Mouse (Mus musculus): ENCODE data around the gene B3galt6.

Gene B3galt6

DNA sequence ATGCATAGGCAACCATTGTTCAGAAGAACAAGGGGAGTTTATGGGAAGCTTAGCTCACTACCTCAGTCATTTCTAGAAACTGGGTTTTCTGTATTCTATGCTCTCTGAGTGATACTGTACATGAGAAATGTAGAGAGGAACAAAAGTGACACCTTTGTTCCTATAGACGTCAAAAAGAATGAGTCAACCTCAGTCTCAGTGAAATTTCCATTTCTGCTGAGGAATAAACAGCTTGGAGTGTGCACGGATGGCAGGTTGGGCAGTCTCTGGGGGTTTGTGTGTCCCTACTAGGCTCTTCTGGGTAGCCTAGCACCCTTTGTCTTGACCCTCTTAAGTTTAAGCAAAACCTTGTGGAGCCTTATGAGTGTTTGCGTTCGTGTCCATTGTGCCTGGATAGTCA, 15.9 kb upstream of the B3galt6 start:
- Histone ChIP-seq H3K9me3 (ENCODE audit: low read length) (no peaks in the 10 kb centered on the region), H3K4me3 (replicated peaks; ENCODE audit: low read length) (no peak overlapping the region), H3K27me3 (ENCODE audit: insufficient read depth, low read length) (no peaks in the 10 kb centered on the region), H3K36me3 (ENCODE audit: insufficient read depth, low read length) (peaks cover 98% of the 10 kb centered on the region), H3K4me1 (replicated peaks; ENCODE audit: low read depth, low read length) (peaks cover 7% of the 10 kb centered on the region; the same call in 1 of the 2 replicates)
- TF ChIP-seq POU5F1 (IDR thresholded peaks at IDR 0.05; ENCODE audit: borderline replicate concordance, low read length) = no peak
- no peak for TF ChIP-seq NANOG (IDR thresholded peaks at IDR 0.05; ENCODE audit: borderline replicate concordance, low read length)
- no peak for TF ChIP-seq CTCF (conservative IDR thresholded peaks at IDR 0.05; ENCODE audit: low read length)

DNA sequence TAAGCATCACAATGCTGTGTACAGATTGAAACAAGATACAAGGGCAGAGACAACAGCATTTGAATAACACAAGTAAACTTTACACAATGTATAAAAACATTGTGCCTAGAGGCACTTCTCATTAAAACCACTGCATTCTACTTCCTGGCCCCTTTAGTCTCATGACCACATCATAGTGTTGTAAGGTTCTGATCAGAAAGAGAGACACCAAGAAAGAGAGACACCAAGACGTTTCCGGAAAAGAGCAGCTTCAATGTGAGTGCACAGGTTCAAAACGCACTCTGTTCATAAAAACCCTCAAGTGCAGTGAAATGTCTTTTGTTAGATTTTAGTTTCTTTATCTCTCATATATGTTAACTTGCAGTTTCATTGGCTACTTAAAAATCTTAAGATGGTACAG, 11.7 kb upstream of the B3galt6 start:
- H3K9me3 ChIP-seq (ENCODE audit: low read length) = no peaks in the 10 kb centered on the region
- 0 out of 2 replicates have a peak, but pooled peaks cover 4% of the 10 kb centered on the region for H3K4me1 ChIP-seq (replicated peaks; ENCODE audit: low read depth, low read length)
- H3K4me3 ChIP-seq (replicated peaks; ENCODE audit: low read length) = no peak overlapping the region
- peaks cover 94% of the 10 kb centered on the region for H3K36me3 ChIP-seq (ENCODE audit: insufficient read depth, low read length)
- no peak for TF ChIP-seq NANOG (IDR thresholded peaks at IDR 0.05; ENCODE audit: borderline replicate concordance, low read length)
- no peaks in the 10 kb centered on the region for H3K27me3 ChIP-seq (ENCODE audit: insufficient read depth, low read length)

DNA sequence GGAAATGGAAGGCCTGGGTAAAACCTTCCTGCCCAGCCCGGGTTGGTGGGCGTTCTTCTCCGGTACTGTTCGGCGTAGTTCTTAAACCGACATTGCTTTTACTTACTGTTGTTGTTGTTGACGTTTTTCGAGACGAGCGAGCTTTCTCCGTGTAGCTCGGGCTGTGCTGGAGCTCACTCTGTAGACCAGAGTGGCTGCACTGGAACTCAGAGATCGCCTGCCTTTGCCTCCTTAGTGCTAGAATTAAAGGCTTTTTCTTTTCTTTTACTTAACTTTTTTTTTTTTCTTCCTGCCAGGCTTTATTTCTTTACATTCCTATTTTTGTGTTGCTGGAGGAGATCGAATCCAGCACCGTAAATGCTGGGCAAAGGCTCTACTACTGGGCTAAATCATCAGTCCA, 1.2 kb upstream of the B3galt6 start:
- Histone ChIP-seq H3K27me3 (ENCODE audit: insufficient read depth, low read length) (no peaks in the 10 kb centered on the region), H3K9me3 (ENCODE audit: low read length) (no peaks in the 10 kb centered on the region), H3K4me3 (replicated peaks; ENCODE audit: low read length) (peak overlapping the region; percentile 97), H3K36me3 (ENCODE audit: insufficient read depth, low read length) (peaks cover 63% of the 10 kb centered on the region), H3K4me1 (replicated peaks; ENCODE audit: low read depth, low read length) (peaks cover 59% of the 10 kb centered on the region)
- TF ChIP-seq CTCF (conservative IDR thresholded peaks at IDR 0.05; ENCODE audit: low read length) (no peak), POU5F1 (IDR thresholded peaks at IDR 0.05; ENCODE audit: borderline replicate concordance, low read length) (no peak), NANOG (IDR thresholded peaks at IDR 0.05; ENCODE audit: borderline replicate concordance, low read length) (no peak)

DNA sequence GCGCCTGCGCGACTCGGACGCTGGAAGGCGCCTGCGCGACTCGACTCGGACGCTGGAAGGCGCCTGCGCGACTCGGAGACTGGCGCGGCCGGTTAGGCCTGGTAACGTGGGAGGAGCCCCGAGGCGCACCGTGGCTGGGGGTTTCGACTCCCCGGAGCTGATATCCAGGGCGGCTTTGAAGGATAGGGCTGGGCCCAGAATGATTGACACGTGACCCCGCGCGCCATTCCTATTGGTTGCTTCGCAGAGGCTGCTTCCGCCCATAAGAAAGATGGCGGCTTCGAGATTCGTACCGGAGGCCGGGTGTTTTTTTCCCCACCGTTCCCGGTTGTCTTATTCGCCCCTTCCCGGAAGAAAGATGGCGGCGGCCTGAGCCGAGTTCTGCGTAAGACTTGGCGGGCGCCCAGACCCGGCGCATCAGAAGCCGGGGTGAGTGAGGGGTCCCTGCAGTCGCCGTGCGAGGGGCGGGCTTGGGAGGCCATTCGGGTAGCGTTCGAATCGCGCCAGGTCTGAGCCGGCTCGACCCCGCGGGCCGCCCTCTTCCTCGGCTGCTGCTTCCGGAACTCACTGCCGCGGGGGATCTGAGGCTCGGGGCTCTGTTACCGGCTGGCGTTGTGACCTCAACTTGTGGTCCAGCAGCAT, 578 bp upstream of the B3galt6 start:
- Histone ChIP-seq H3K36me3 (ENCODE audit: insufficient read depth, low read length) (peaks cover 60% of the 10 kb centered on the region), H3K4me3 (replicated peaks; ENCODE audit: low read length) (peak overlapping the region; percentile 97), H3K4me1 (replicated peaks; ENCODE audit: low read depth, low read length) (peaks cover 62% of the 10 kb centered on the region), H3K27me3 (ENCODE audit: insufficient read depth, low read length) (no peaks in the 10 kb centered on the region), H3K9me3 (ENCODE audit: low read length) (no peaks in the 10 kb centered on the region)
- TF ChIP-seq CTCF (conservative IDR thresholded peaks at IDR 0.05; ENCODE audit: low read length) (no peak), NANOG (IDR thresholded peaks at IDR 0.05; ENCODE audit: borderline replicate concordance, low read length) (no peak), POU5F1 (IDR thresholded peaks at IDR 0.05; ENCODE audit: borderline replicate concordance, low read length) (no peak)

DNA sequence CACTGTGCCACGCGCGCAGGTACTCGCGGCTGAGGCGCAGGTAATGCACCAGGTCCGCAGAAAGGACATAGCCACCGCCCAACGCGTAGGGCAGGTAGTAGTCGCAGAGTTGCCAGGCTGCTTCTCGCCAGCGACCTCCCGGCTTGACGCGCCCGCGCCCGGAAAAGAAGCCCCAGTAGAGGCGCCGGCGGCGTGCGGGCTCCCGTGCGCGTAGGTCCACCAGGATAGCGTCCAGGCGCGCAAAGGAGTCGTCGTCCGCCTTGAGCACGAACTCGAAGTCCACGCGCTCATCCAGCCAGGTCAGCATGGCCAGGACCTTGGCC, 580 bp downstream of the B3galt6 start:
- H3K4me1 ChIP-seq (replicated peaks; ENCODE audit: low read depth, low read length) = peaks cover 54% of the 10 kb centered on the region
- TF ChIP-seq POU5F1 (IDR thresholded peaks at IDR 0.05; ENCODE audit: borderline replicate concordance, low read length) (no peak), NANOG (IDR thresholded peaks at IDR 0.05; ENCODE audit: borderline replicate concordance, low read length) (no peak), CTCF (conservative IDR thresholded peaks at IDR 0.05; ENCODE audit: low read length) (no peak)
- H3K4me3 ChIP-seq (replicated peaks; ENCODE audit: low read length) = peak overlapping the region; percentile 97
- no peaks in the 10 kb centered on the region for H3K9me3 ChIP-seq (ENCODE audit: low read length)
- H3K36me3 ChIP-seq (ENCODE audit: insufficient read depth, low read length) = peaks cover 48% of the 10 kb centered on the region
- no peaks in the 10 kb centered on the region for H3K27me3 ChIP-seq (ENCODE audit: insufficient read depth, low read length)

DNA sequence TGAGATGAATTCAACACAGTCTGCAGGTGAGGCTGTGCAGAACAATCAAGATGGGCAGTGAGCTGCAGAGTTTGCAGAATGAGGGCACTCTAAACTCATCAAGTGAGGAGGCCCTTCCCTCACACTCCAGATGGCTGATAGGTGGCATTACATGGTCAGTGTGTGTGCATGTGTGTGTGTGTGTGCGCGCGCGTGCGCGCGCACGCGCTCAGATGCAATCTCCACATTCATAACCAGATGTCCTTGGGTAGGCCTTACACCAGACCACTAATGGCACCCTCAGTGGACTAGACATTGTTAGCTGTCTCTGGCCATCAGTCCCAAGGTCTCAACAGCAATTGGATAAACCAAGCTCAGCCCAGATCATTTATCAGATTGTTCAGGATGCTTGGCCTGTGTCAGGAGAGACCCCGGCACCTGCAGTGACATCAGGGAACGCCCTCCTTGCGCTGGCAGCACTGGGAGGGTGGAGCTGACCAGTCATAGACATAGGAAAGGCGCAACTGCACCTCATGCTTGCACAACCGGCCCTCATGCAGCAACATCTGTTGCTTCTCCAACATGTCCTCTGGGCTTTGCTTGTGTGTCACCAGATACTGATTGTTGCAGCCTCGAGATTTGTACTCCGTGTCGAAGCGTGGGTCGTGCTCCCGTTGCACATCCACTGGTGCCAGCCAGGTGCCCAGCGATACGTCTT, 1.1 kb downstream of the B3galt6 start:
- peaks cover 49% of the 10 kb centered on the region for H3K4me1 ChIP-seq (replicated peaks; ENCODE audit: low read depth, low read length)

DNA sequence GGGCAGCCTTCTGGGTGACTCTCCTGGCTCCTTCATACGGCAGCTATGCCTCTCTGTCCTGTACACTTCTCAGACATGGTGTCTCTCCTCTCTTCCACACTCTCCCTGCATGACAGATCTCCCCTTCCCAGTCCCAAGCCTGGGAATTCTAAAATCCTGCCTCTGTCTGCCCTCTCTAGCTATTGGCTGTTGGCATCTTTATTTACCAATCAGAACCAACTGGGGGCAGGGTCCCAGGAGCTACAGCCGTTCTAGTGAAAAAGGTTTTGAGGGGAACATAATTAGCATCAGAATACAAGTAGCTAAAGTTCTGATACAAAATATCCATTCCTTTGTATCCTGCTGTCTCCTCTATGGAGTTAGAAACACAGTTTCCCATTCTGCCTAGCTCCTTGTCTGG, 8.7 kb downstream of the B3galt6 start:
- TF ChIP-seq CTCF (conservative IDR thresholded peaks at IDR 0.05; ENCODE audit: low read length) (no peak), NANOG (IDR thresholded peaks at IDR 0.05; ENCODE audit: borderline replicate concordance, low read length) (peak; percentile 23; the same call in 1 of the 2 replicates), POU5F1 (IDR thresholded peaks at IDR 0.05; ENCODE audit: borderline replicate concordance, low read length) (no peak)
- H3K4me3 ChIP-seq (replicated peaks; ENCODE audit: low read length) = no peak overlapping the region
- H3K36me3 ChIP-seq (ENCODE audit: insufficient read depth, low read length) = peaks cover 4% of the 10 kb centered on the region; the same call in 1 of the 2 replicates
- H3K4me1 ChIP-seq (replicated peaks; ENCODE audit: low read depth, low read length) = peaks cover 15% of the 10 kb centered on the region
- no peaks in the 10 kb centered on the region for H3K9me3 ChIP-seq (ENCODE audit: low read length)
- 0 out of 2 replicates have a peak, but pooled peaks cover 5% of the 10 kb centered on the region for H3K27me3 ChIP-seq (ENCODE audit: insufficient read depth, low read length)

More for the DNA sequence above, 1.1 kb downstream of the B3galt6 start:
- no peaks in the 10 kb centered on the region for H3K27me3 ChIP-seq (ENCODE audit: insufficient read depth, low read length)
- peaks cover 43% of the 10 kb centered on the region for H3K36me3 ChIP-seq (ENCODE audit: insufficient read depth, low read length)
- TF ChIP-seq CTCF (conservative IDR thresholded peaks at IDR 0.05; ENCODE audit: low read length) (no peak), NANOG (IDR thresholded peaks at IDR 0.05; ENCODE audit: borderline replicate concordance, low read length) (no peak; the same call in 1 of the 2 replicates), POU5F1 (IDR thresholded peaks at IDR 0.05; ENCODE audit: borderline replicate concordance, low read length) (no peak)
- peak overlapping the region; percentile 97 for H3K4me3 ChIP-seq (replicated peaks; ENCODE audit: low read length)
- H3K9me3 ChIP-seq (ENCODE audit: low read length) = no peaks in the 10 kb centered on the region

DNA sequence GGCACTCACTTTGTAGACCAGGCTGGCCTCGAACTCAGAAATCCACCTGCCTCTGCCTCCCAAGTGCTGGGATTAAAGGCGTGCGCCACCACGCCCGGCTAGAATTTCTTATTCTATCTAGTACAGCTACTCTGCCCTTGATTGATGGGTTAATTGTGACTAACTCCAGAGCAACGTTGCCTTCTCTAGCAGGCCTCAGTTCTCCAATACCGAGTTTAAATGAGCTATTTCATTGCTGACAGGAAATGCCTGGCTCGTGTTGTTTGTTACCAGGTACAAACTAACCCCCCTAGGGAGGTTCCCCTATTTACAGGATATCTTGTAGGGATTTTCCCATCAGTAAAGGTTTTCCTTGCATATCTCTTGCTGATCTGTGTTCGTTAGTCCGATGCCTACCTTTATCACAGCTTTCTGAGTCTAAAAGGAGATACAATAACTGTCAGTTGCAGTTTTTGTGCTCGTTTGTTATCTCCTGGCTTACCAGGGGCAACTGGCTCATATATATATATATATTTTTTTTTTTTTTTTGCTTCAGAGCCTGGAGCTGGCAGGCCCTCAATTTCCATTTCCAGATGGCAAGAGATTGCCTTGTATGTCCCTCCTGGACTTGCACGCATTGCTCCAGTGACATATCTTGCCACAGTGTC, 10.9 kb downstream of the B3galt6 start:
- H3K4me1 ChIP-seq (replicated peaks; ENCODE audit: low read depth, low read length) = peaks cover 9% of the 10 kb centered on the region
- no peaks in the 10 kb centered on the region for H3K36me3 ChIP-seq (ENCODE audit: insufficient read depth, low read length)
- 0 out of 2 replicates have a peak, but pooled peaks cover 5% of the 10 kb centered on the region for H3K27me3 ChIP-seq (ENCODE audit: insufficient read depth, low read length)
- TF ChIP-seq POU5F1 (IDR thresholded peaks at IDR 0.05; ENCODE audit: borderline replicate concordance, low read length) (no peak), NANOG (IDR thresholded peaks at IDR 0.05; ENCODE audit: borderline replicate concordance, low read length) (no peak), CTCF (conservative IDR thresholded peaks at IDR 0.05; ENCODE audit: low read length) (no peak)
- peaks cover 5% of the 10 kb centered on the region for H3K9me3 ChIP-seq (ENCODE audit: low read length)
- no peak overlapping the region for H3K4me3 ChIP-seq (replicated peaks; ENCODE audit: low read length)
